Mouse (Mus musculus): ENCODE measurements at regions not wholly inside any gene's neighbourhood (a gene's known extent, or its start where the extent isn't known, plus 50 kb on each side); places are given as distances from the start of the nearest gene placed in this dataset.

DNA sequence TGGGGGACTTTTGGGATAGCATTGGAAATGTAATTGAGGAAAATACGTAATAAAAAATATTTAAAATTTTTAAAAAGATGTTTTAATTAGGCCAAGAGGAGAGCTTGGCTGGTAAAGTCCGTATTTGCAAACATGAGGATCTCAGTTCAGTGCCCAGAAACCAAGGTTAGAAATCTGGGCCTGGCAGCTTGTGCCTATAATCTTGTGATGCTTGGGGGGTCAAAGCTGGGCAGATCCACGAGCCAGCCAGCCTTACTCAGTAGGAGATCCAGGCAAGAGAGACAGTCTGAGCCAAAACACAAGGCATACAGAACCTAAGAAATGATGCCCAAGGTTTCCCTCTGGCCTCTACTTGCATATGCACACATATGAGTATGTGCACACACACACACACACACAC lies 54.1 kb upstream of the Cxadr start:
- TF ChIP-seq POU5F1 (IDR thresholded peaks at IDR 0.05; ENCODE audit: borderline replicate concordance, low read length) (no peak), NANOG (IDR thresholded peaks at IDR 0.05; ENCODE audit: borderline replicate concordance, low read length) (no peak), CTCF (conservative IDR thresholded peaks at IDR 0.05; ENCODE audit: low read length) (no peak)
- H3K27me3 ChIP-seq (ENCODE audit: insufficient read depth, low read length): 0 out of 2 replicates have a peak, but pooled peaks cover 4% of the 10 kb centered on the region
- no peaks in the 10 kb centered on the region for H3K9me3 ChIP-seq (ENCODE audit: low read length)
- H3K4me1 ChIP-seq (replicated peaks; ENCODE audit: low read depth, low read length): 0 out of 2 replicates have a peak, but pooled peaks cover 3% of the 10 kb centered on the region
- H3K36me3 ChIP-seq (ENCODE audit: insufficient read depth, low read length): no peaks in the 10 kb centered on the region
- no peak overlapping the region for H3K4me3 ChIP-seq (replicated peaks; ENCODE audit: low read length)

DNA sequence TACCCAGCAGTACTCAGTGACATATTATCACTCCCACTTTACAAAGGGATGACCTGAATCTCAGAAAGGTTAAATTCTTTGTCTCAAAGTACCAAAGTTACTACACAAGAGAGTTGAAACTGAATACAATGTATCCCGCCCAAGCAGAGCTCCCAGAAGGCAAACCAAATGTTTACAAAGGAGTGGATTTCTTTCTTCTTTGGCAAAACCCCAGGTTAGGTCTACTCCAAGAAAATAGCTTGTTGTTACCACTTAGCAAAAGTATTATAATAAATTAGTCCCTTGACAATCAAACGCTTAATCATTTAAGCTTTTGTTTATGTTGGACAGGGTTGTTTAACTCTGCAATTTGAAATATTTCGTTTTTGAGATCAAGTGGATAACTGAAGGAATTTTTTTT lies 58.6 kb upstream of the Cxadr start:
- no peaks in the 10 kb centered on the region for H3K36me3 ChIP-seq (ENCODE audit: insufficient read depth, low read length)
- H3K4me1 ChIP-seq (replicated peaks; ENCODE audit: low read depth, low read length): peaks cover 15% of the 10 kb centered on the region
- H3K4me3 ChIP-seq (replicated peaks; ENCODE audit: low read length): no peak overlapping the region
- peaks cover 24% of the 10 kb centered on the region for H3K27me3 ChIP-seq (ENCODE audit: insufficient read depth, low read length)
- TF ChIP-seq NANOG (IDR thresholded peaks at IDR 0.05; ENCODE audit: borderline replicate concordance, low read length) (no peak), CTCF (conservative IDR thresholded peaks at IDR 0.05; ENCODE audit: low read length) (no peak), POU5F1 (IDR thresholded peaks at IDR 0.05; ENCODE audit: borderline replicate concordance, low read length) (no peak)
- H3K9me3 ChIP-seq (ENCODE audit: low read length): no peaks in the 10 kb centered on the region

DNA sequence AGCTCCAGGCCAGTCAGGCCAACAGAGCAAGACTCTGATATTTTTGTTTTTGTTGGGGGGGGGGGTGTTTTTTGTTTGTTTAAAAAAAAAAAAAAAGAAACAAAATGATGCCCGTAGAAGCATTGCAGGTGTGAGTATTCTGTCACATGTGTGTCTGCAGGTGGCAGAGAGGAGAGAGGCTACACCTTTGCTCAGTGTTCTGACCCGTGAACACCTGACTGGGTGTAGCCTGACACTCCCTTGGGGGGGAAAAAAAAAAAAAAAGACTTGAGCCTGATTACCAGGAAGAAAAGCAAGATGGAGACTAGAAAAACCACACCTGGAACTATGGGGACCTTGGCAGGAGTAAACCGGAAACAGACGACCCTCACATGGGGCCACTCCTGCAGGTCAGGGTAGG lies 61.1 kb upstream of the Cxadr start:
- H3K27me3 ChIP-seq (ENCODE audit: insufficient read depth, low read length): peaks cover 41% of the 10 kb centered on the region
- H3K36me3 ChIP-seq (ENCODE audit: insufficient read depth, low read length): no peaks in the 10 kb centered on the region
- TF ChIP-seq CTCF (conservative IDR thresholded peaks at IDR 0.05; ENCODE audit: low read length) (no peak), POU5F1 (IDR thresholded peaks at IDR 0.05; ENCODE audit: borderline replicate concordance, low read length) (no peak)
- H3K9me3 ChIP-seq (ENCODE audit: low read length): peaks cover 6% of the 10 kb centered on the region; the same call in 1 of the 2 replicates
- no peak overlapping the region for H3K4me3 ChIP-seq (replicated peaks; ENCODE audit: low read length)
- peaks cover 27% of the 10 kb centered on the region for H3K4me1 ChIP-seq (replicated peaks; ENCODE audit: low read depth, low read length)

GRCm38 (mm10) chr16:78238052-78238701 lies 63.1 kb upstream of the Cxadr start:
- Histone ChIP-seq H3K36me3 (ENCODE audit: insufficient read depth, low read length) (no peaks in the 10 kb centered on the region), H3K4me3 (replicated peaks; ENCODE audit: low read length) (0 out of 2 replicates have a peak overlapping the region, but pooled peaks have one; percentile 37), H3K27me3 (ENCODE audit: insufficient read depth, low read length) (peaks cover 53% of the 10 kb centered on the region), H3K4me1 (replicated peaks; ENCODE audit: low read depth, low read length) (peaks cover 29% of the 10 kb centered on the region), H3K9me3 (ENCODE audit: low read length) (peaks cover 6% of the 10 kb centered on the region; the same call in 1 of the 2 replicates)
- no peak for TF ChIP-seq POU5F1 (IDR thresholded peaks at IDR 0.05; ENCODE audit: borderline replicate concordance, low read length)
- TF ChIP-seq NANOG (IDR thresholded peaks at IDR 0.05; ENCODE audit: borderline replicate concordance, low read length): 0 out of 2 replicates have a peak, but pooled peaks have one; percentile 13
- no peak for TF ChIP-seq CTCF (conservative IDR thresholded peaks at IDR 0.05; ENCODE audit: low read length)

DNA sequence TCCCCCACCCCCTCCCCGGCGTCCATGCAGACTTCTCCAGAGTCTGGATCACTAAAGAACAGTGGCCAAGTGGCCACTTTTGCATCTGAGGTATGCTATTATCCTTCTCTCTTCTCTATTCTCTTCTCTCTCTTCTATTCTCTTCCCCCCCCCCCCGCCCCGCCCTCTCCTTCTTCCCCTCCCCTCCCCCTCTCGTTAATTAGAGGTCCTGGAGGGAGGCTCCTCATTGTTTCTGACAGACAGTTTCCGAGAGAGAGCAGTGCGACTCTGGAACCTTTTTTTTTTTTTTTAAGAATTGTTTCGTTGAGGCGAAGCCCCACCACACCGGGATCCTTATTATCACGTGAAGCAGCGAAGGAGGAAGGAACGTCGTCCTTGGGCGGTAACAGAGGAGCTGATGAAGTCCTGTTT lies 63.6 kb upstream of the Cxadr start:
- H3K4me1 ChIP-seq (replicated peaks; ENCODE audit: low read depth, low read length): peaks cover 29% of the 10 kb centered on the region
- H3K9me3 ChIP-seq (ENCODE audit: low read length): peaks cover 6% of the 10 kb centered on the region; the same call in 1 of the 2 replicates
- 0 out of 2 replicates have a peak overlapping the region, but pooled peaks have one; percentile 17 for H3K4me3 ChIP-seq (replicated peaks; ENCODE audit: low read length)
- H3K36me3 ChIP-seq (ENCODE audit: insufficient read depth, low read length): no peaks in the 10 kb centered on the region
- TF ChIP-seq CTCF (conservative IDR thresholded peaks at IDR 0.05; ENCODE audit: low read length) (no peak), NANOG (IDR thresholded peaks at IDR 0.05; ENCODE audit: borderline replicate concordance, low read length) (no peak), POU5F1 (IDR thresholded peaks at IDR 0.05; ENCODE audit: borderline replicate concordance, low read length) (no peak)
- peaks cover 53% of the 10 kb centered on the region for H3K27me3 ChIP-seq (ENCODE audit: insufficient read depth, low read length)

GRCm38 (mm10) chr16:78236746-78237640 lies 64.3 kb upstream of the Cxadr start:
- TF ChIP-seq NANOG (IDR thresholded peaks at IDR 0.05; ENCODE audit: borderline replicate concordance, low read length) (no peak), POU5F1 (IDR thresholded peaks at IDR 0.05; ENCODE audit: borderline replicate concordance, low read length) (no peak), CTCF (conservative IDR thresholded peaks at IDR 0.05; ENCODE audit: low read length) (no peak)
- H3K36me3 ChIP-seq (ENCODE audit: insufficient read depth, low read length): no peaks in the 10 kb centered on the region
- H3K9me3 ChIP-seq (ENCODE audit: low read length): peaks cover 6% of the 10 kb centered on the region; the same call in 1 of the 2 replicates
- H3K27me3 ChIP-seq (ENCODE audit: insufficient read depth, low read length): peaks cover 53% of the 10 kb centered on the region
- peak overlapping the region; percentile 23; the same call in 1 of the 2 replicates for H3K4me3 ChIP-seq (replicated peaks; ENCODE audit: low read length)
- H3K4me1 ChIP-seq (replicated peaks; ENCODE audit: low read depth, low read length): peaks cover 29% of the 10 kb centered on the region

- H3K27me3 ChIP-seq (ENCODE audit: insufficient read depth, low read length): peaks cover 27% of the 10 kb centered on the region
- no peak overlapping the region for H3K4me3 ChIP-seq (replicated peaks; ENCODE audit: low read length)
- H3K4me1 ChIP-seq (replicated peaks; ENCODE audit: low read depth, low read length): peaks cover 12% of the 10 kb centered on the region
- no peaks in the 10 kb centered on the region for H3K36me3 ChIP-seq (ENCODE audit: insufficient read depth, low read length)
- H3K9me3 ChIP-seq (ENCODE audit: low read length): peaks cover 18% of the 10 kb centered on the region
- TF ChIP-seq NANOG (IDR thresholded peaks at IDR 0.05; ENCODE audit: borderline replicate concordance, low read length) (no peak), POU5F1 (IDR thresholded peaks at IDR 0.05; ENCODE audit: borderline replicate concordance, low read length) (no peak), CTCF (conservative IDR thresholded peaks at IDR 0.05; ENCODE audit: low read length) (no peak)
Observed at GRCm38 (mm10) chr16:78232205-78232604, 69.1 kb upstream of the Cxadr start.

- peaks cover 5% of the 10 kb centered on the region; the same call in 1 of the 2 replicates for H3K27me3 ChIP-seq (ENCODE audit: insufficient read depth, low read length)
- TF ChIP-seq POU5F1 (IDR thresholded peaks at IDR 0.05; ENCODE audit: borderline replicate concordance, low read length): no peak
- no peak for TF ChIP-seq CTCF (conservative IDR thresholded peaks at IDR 0.05; ENCODE audit: low read length)
- no peak for TF ChIP-seq NANOG (IDR thresholded peaks at IDR 0.05; ENCODE audit: borderline replicate concordance, low read length)
- no peaks in the 10 kb centered on the region for H3K36me3 ChIP-seq (ENCODE audit: insufficient read depth, low read length)
- H3K4me3 ChIP-seq (replicated peaks; ENCODE audit: low read length): no peak overlapping the region
- peaks cover 12% of the 10 kb centered on the region for H3K9me3 ChIP-seq (ENCODE audit: low read length)
- 0 out of 2 replicates have a peak, but pooled peaks cover 2% of the 10 kb centered on the region for H3K4me1 ChIP-seq (replicated peaks; ENCODE audit: low read depth, low read length)
Observed at GRCm38 (mm10) chr16:78229013-78229412, 72.3 kb upstream of the Cxadr start.

Measured in E14TG2a.4 (cell line).